Comparison of ENCODE assay signal across 15 mouse cellular contexts in genomic region chr4:59725579-59725978, GRCm38 (mm10).
"Had no signal": no experiment of that assay in that cellular context is flagged by ENCODE, and none has a peak within 500 bp of the region (broad histone marks: within the 10 kb centered on the region; RNA-seq: fewer than 3 reads in every experiment).

No protein-coding gene starts in this region.

- H3K9me3 ChIP-seq: megakaryocyte, embryonic 14.5 days; midbrain, embryonic 13.5 days; midbrain, embryonic 15.5 days; neural tube, embryonic 12.5 days; stomach, embryonic 15.5 days had no signal

- H3K9ac ChIP-seq: lung, embryonic 14.5 days; midbrain, embryonic 13.5 days; midbrain, embryonic 15.5 days; neural tube, embryonic 12.5 days; stomach, embryonic 15.5 days had no signal

- H3K4me3 ChIP-seq: megakaryocyte, embryonic 14.5 days; midbrain, embryonic 13.5 days; midbrain, embryonic 15.5 days; neural tube, embryonic 12.5 days; stomach, embryonic 15.5 days had no signal

- H3K27ac ChIP-seq: midbrain, embryonic 13.5 days; midbrain, embryonic 15.5 days; neural tube, embryonic 12.5 days; stomach, embryonic 15.5 days; stomach, postnatal 0 days had no signal

- H3K27me3 ChIP-seq: megakaryocyte, embryonic 14.5 days; midbrain, embryonic 13.5 days; midbrain, embryonic 15.5 days; neural tube, embryonic 12.5 days; stomach, embryonic 15.5 days had no signal

- H3K4me2 ChIP-seq: lung, embryonic 14.5 days; midbrain, embryonic 11.5 days; midbrain, embryonic 13.5 days; midbrain, embryonic 15.5 days; neural tube, embryonic 12.5 days; stomach, embryonic 15.5 days had no signal

- H3K36me3 ChIP-seq: midbrain, embryonic 13.5 days; midbrain, embryonic 15.5 days; neural tube, embryonic 12.5 days; stomach, embryonic 15.5 days had no signal

- ATAC-seq: midbrain, embryonic 13.5 days; midbrain, embryonic 15.5 days had no signal

- DNase-seq: lung, adult 18-20 months; lung, embryonic 14.5 days; lung, postnatal 10 days; lung, postnatal 4 days; right cerebral cortex, postnatal 14 days; thymus, adult 2 months; thymus, postnatal 25 days; thymus, postnatal 4 days had no signal

- H3K4me1 ChIP-seq: neural tube, embryonic 12.5 days; stomach, embryonic 15.5 days had no signal
